Mouse (Mus musculus) stomach, postnatal 0 days (tissue): ENCODE results near the gene Wdr60.
"Not testable (repeated sequence)": the region's sequence is repeated elsewhere in the genome, so short reads cannot be mapped to it uniquely, and the experiment has no call there.

Experiments
- CTCF ChIP-seq: IDR thresholded peaks from 2 replicates; pipeline ENCODE4 v1.5.1; 2016; ENCODE audit warnings: antibody characterized with exemption, low read depth, mild to moderate bottlenecking, moderate library complexity
- EP300 ChIP-seq: optimal IDR thresholded peaks from 2 replicates; pipeline ENCODE3; 2016; ENCODE audit warnings: antibody characterized with exemption

DNA sequence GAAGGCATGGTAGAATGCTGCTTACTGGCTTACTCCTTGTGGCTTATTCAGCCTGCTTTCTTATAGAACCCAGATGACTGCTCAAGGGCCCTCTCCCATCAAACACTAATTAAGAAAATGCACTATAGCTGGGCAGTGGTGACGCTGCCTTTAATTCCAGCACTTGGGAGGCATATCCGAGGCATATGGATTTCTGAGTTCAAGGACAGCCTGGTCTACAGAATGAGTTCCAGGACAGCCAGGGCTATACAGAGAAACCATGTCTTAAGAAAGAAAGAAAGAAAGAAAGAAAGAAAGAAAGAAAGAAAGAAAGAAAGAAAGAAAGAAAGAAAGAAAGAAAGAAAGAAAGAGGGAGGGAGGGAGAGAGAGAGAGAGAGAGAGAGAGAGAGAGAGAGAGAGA lies 12.3 kb upstream of the Wdr60 start, which contains the start of gene Gm11027:
- TF ChIP-seq CTCF, EP300: not testable (repeated sequence)
